Mouse (Mus musculus) heart, postnatal 36 days (tissue): ENCODE measurements around the gene Fam92b. TPM values are rescaled to one million over a fixed set of nuclear protein-coding genes. Genes with fewer than 3 reads are reported as not detected.

Experiments used
- DNase-seq, 2 experiments: peaks; one replicate each; pipeline ENCODE4 v3.0.0; 2021 to 2022
- intact Hi-C: fragments of 180-260 bp; cut with DNase I; formaldehyde crosslinking; loops from one replicate; pipeline ENCODE4 v1.15.1; 2025
- total RNA-seq, 2 experiments: library from RNA; stranded (reverse); gene quantifications; 2 replicates each; pipeline ENCODE4 v1.2.3; 2021

Fam92b gene
- not detected for total RNA-seq

DNA sequence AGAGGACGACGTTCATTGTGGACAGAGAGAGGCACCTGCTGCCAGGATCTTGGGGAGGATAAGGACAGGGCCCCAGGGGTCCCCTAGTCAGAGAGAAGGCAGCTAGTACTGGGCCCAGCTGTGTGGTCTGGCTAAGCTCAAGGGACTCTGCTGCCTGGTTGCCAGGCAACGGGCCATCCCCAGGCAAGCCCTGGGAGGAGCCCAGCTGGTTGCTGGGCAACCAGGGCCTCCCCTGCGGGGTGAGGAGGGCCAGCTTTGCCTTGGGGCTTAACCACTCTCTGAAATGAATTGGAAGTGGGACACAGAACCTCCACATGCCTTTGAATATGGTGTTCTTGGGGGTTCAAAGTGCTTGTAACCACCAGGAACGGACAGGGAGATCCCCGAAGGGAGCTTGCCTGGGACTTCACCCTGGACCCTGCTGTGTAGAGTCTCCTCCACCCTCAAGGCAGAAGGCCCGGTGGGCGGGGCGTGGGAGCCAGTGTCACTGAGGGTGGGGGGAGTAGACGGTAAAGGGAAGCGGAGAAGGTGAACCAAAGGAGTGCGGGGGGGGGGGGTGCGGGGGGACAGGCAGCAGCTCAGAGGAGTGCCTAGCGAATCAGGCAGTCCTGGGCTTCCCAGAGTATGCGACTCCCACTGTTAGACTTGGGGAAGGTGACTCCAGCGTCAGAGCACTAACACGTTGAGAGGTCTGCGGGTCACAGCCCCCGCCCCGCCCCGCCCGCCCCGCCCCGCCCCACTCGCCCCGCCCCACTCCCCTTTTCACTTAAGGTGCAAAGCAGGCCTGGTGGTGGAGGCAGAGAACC is at the start of gene Fam92b:
Gene Fam92b (minus strand): TSS at position 149 of the 806 bp plus-strand sequence.
- intact Hi-C loops = loop anchor here (2.0 to 10.0 kb wide), 5 partner anchors 99 to 431 kb away; no protein-coding TSS in a partner anchor
- no peak for DNase-seq

DNA sequence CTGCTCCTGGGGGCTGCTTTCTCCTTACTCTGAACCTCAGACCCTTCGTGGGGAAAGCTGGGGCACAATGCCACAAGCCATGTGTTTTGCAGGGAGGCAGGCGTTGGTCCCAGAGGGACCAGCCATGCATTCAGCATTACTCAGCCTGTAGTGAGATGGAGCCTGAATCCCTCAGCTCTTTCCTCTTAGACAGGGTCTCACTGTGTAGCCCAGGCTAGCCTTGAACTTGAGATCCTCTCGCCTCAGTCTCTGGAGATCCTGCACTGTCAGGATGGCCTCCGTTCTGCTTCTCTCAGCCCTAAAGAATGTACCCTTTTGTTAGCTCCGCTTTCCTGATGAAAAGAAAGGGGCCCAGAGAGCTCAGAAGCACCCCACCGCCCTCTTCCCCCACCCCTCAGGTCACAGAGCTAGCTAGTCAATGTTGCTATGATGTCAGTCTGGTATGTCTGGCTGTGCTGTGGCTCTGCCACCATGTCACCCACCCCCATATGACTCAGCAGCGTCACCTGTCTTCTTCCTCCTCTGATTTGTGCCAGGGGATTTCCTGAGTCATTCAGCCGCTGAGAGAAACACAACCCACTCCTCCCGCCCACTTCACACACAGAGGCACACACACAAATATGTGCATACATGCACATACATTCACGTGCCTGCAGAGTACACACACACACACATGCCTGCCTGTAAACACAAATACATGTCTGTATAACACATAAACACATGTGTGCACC is 48.3 kb upstream of the Fam92b start:
- DNase-seq = no peak
- intact Hi-C loops = no loop called here

DNA sequence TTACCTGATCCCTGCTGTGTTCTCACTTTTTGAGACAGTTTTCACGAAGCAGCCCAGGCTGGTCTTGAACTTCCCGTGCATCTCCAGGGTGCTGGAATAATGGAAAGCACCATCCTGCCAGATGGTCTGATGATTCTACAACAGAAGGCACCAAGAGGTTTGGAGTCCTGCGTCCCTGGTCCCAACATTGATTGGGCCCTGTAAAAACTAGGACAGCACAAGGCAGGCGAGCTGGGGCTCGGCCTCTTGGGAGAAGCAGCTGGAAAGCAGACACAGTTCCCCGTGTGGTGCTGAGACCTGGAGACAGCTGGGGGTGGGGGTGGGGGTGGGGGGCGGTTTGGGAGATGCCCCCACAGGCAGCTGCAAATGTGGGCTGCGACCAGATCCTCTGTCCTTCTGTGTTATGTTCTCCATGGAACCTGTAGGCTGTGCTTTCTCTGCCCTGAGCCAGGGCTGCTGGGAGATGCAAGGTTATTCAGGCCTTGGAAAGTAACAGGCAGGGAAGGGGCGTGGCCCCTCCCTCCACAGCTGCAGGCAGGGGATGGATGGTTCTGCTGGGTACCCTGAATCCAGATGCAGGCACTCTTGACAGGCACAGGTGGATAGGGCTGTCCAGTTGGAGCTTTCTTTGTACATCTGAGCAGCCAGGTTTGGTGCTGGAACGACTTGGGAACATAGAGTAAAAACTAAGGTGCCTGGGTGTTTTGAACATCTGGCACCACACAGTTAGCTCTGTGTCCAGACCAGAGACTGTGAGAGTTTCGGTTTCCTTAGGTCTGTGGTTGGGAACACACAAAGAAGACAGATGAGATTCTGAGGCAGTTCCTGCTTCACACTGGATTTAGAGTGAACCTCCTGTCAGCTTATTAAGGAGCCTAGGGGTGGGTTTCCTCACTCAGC is 47.5 kb upstream of the Fam92b start:
- intact Hi-C loops = no loop called here

DNA sequence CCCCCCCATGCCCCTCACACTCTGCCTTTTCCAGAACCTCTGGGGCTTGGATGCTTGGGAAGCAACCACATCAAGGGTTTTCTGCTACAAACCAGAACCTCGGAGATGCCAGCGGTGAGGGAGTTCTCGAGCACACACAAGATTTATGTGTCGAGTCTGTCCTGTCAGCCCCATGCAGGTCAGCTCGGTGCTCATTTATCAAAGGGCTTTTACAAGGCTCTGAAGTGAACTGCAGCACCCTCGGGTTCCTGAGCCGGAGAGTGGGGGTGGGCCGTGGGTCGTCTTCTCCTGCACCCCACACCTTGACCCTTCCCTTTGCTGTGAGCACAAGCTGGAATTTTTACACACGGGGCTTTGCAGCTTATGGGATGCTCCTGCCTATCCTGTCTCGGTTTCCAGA is 45.3 kb upstream of the Fam92b start:
- intact Hi-C loops = no loop called here
- DNase-seq = no peak

More for the DNA sequence above, 47.5 kb upstream of the Fam92b start:
- no peak for DNase-seq

DNA sequence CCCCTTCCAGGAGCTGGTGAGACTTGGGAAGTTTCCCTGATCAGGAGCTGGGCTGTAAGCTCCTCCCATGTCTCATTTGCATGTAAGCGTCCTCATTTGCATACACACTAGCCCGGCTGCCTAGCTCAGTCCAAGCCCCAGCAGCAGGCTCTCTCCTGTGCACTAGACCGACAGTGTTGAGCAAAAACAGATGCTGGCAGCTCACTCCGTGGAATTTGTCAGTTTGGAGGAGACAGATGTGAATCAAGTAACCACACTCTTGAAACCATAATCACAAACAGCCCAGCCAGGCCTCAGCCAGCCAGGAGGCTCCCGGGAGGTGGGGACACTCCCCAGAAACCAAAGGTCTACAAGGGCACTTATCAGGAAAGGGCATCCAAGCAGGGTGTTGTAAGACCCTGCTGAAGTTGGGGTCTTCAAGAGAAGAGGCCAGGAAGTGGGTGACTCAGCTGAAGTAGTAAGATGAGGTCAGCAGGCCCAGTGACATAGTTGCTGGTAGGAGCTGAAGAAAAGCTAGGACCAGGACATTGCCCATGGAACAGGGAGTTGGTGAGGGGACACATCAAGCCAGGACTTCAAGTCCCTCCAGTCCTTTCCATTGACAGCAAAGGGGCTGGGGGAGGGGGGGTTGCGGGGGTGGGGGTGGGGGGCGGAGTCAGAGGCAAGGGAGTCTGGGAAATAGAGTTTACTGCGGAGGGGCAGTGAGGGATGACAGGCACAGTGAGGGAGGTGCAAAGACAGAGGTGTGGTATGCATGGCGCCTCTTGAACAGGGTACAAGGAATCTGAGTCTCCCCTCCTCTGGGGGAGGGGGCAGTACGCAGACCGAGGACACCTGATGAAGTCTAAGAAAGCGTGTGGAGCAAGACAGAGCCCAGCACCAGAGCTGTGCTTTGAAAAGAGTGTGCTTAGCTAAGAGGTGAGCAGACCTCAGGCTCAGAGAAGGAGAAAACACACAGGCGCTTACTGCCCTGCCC is 39.9 kb upstream of the Fam92b start:
- DNase-seq = peak; percentile 37 to 63
- intact Hi-C loops = no loop called here

DNA sequence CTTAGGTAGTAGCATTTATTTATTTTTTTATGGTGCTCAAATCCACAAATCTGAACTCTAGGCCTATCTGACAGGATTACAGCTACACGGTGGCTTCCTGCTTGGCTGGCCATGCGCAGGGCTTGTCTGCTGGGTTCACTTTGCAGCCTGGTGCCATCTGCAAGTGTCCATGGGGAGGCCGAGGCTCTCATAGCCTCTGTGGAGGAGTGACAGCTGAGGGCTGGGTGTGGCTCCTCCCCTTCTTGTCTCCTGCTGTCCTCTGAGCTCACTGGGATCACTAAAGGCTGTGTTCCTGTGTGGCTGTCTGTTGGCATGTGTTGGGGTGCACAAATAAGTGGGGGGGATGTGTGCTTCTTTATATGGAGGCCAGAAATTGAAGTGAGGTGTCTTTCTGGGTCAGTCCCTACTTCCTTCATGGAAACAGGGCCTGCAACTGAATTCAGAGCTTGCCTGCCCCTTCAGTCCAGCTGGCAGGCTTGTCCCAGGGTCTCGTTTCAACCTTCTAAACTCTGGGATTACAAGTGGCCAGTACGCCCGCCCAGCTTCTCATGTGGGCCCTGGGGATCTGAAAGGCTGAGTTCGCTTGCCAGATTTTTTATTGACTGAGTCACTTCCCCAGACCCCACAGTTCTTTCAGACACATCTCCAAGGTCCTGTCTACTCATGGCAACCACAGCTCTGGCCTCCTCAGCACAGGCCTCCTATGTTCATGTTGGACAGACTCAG is 38.3 kb upstream of the Fam92b start:
- intact Hi-C loops = no loop called here
- peak; percentile 38 to 58 for DNase-seq

DNA sequence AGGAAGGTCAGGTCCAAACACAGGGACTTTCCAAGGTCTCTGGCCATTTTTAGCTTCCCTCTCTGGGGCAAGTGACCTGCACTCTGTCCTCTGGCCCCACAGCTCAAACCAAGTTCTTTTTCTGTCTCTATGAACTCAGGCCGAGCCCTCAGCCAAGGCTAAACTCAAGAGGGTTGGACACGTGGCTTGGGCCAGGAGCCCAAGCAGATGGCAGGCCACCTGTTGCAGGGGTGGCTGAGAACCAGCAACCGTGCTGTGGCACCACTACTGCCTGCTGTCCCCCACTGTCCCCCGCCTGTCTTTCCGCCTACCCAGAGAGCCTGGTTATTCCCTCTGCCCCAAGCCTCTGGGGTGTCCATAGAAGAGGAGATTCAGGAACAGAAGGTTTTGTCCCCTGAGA is 36.7 kb upstream of the Fam92b start:
- intact Hi-C loops = no loop called here
- peak; percentile 56 to 70 for DNase-seq

DNA sequence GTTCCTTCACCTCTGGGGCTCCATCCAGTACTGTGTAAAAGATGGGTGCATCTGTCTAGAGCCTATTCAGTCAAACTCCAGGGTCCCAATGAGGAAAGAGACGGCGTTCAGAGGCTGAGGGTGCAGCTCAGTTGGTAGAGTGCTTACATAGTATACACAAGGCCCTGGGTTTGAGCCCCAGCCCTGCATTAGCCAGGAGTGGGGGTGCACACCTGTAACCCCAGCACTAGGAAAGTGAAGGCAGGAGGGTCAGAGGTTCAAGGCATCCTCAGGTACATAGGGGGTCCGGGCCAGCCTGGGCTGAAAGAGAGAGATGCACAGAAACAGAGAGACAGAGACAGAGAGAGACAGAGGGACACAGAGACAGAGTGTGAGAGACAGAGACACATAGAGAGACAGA is 36.0 kb upstream of the Fam92b start:
- intact Hi-C loops = no loop called here

DNA sequence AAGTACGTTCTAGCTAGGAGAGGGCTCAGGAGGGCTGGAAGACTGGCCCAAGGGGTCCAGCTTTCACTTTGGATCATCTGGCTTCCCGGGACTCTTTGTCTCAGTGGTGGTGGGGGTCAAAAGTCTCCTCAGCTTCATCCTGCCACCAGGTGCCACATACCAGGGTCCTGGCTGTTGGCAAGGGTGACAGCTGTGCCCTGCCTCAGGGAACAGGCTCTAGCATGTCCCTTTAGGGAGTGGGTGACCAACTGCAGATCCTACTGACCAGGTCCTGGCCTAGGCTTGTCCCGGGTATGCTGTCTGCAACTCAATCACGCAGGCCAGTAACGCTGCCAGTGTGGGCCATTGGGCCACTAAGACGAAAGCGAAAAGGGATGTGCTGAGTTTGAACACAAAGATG is 35.3 kb upstream of the Fam92b start:
- DNase-seq = no peak
- intact Hi-C loops = no loop called here

More for the DNA sequence above, 36.0 kb upstream of the Fam92b start:
- DNase-seq = no peak

DNA sequence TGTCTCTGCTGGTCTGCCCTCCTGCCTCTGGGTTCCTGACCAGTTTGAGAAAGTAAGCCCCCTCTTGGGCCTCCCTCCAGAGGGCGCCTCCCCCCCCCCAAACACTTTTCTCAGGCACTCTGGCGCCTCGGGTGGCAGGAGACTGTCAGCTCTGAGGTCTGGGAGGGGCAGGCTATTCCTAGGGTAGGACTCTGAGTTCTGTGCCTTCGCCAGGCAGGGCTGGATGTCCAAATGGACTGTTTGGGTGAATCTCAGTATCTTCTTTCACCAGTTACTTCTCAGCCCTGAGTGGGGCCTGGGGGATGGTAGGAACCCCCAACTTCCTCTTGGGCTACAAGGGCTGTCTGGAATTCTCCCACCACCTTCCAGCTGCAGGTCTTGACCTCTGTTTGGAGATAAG is 34.1 kb upstream of the Fam92b start:
- intact Hi-C loops = no loop called here
- peak in 1 of 2 experiments; percentile 25 for DNase-seq

DNA sequence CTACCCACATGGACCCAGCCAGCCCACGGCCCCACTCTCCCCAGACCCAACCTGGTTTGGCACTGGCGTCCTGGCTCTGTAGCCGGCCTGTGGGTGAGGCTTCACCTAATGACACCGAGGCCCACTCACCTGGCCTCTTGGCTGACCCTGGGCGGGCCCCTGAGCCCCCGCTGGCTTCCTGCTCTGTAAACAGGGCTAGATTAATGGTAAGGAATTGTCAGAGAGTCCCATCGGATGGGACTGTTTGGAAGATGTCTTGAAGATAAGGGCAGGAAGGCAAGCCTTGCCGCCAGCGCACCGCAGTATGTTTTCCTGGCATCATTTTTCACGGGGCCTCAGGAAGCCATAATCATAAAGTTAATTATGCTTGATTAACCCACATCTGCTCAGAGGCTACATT is 30.8 kb upstream of the Fam92b start:
- no peak for DNase-seq
- intact Hi-C loops = no loop called here

DNA sequence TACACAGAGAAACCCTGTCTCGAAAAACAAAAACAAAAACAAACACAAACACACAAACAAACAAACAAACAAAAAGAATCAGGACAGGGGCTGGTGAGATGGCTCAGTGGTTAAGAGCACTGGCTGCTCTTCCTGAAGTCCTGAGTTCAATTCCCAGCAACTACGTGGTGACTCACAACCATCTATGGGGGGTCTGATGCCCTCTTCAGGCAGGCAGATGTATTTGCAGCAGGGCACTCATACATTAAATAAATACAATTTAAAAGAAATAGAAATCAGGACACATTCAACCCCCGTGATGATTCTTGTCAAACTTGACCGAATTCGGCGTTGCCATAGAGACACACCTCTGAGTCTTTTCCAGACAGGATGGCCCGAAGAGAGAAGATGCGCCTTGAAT is 30.1 kb upstream of the Fam92b start:
- intact Hi-C loops = loop anchor here (1.0 kb wide), 1 partner anchor 28 kb away; no protein-coding TSS in a partner anchor
- DNase-seq = no peak

DNA sequence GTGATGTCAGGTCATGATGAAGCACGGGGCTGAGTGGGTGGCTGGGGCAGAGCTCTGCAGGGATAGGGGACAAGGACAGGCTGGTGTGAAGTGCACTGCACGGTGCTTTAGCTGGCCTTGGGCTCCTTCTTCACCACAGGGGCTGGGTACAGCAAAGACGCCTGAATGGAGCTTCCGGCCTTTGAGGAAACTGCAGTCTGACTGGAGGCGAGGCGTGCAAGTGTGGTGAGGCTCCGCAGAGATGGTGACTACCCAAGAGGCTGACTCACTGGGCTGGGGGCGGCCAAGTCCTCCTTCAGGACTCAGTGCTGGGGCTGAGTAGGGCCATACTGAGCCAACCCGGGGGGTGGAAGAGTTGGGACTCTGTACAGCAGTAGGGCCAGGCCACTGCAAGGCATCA is 28.6 kb upstream of the Fam92b start:
- intact Hi-C loops = no loop called here
- peak in 1 of 2 experiments; percentile 7 for DNase-seq

DNA sequence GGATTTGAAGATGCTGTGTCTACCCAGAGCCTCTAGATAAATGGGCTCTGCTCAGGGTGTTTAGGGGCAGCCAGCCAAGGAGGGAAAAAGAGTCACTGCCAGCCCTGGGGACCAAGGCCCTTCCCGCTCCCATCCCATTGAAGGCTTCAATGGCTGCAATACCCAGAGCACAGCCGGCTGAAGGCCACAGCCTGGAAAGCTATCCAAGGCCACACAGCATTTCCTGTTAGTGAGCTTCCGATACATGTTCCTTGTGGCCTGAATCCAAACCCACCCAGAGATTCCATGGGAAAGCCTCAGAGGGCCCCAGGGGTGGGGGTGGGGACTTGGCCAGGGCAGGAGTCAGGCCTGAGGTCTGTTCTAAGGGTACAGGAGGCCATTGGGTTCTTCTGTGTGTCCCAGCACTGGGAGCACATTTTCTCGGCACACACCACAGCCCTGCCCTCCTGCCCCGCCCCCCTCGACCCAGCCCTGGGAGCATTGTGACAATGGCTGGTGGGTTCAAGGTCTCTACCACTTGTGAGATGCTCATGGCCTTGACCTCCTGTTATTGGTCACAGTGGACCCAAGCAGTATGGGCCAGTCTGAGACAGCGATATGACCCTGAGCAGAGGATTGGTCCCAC is 27.6 kb upstream of the Fam92b start:
- DNase-seq = peak; percentile 53 to 69
- intact Hi-C loops = no loop called here

DNA sequence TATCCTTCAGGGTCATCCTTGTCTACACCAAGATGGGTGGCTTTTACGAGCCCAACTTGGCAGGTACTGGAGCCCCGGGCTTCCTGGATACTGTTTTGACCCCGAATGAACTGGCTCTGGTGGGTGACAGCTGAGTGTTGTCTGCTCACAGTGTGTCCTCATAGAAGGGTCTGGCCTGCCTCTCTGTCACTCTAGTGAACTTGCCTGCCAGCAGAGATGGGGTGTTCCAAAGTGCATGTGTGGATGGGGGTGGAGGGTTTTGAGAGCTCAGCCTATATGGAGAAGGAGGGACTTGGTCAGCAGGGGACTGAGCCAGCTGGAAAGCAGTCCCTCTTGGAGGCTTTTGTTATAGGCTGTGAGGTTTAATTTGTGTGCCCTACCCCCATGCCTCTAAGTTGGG is 25.3 kb upstream of the Fam92b start:
- DNase-seq = peak in 1 of 2 experiments; percentile 4
- intact Hi-C loops = no loop called here

DNA sequence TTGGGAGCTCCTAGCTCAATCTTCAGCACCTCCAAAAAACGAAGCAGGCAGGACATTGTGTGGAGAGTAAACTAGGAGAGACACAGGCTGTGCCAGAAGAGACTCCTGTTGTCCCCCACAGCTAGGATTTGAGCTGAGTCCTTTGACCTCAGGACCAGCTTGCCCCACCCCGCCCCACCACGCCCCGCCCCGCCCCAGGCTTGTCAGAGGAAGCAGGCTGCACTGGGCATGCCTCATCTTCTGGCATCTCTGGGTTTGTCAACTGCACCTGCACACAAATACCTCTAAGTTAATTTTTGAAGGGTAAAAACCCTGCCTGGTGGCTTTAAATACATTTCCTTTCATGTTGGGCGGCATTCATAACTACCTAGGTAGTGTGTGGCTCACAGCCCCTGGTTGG is 24.1 kb upstream of the Fam92b start:
- DNase-seq = no peak
- intact Hi-C loops = no loop called here

DNA sequence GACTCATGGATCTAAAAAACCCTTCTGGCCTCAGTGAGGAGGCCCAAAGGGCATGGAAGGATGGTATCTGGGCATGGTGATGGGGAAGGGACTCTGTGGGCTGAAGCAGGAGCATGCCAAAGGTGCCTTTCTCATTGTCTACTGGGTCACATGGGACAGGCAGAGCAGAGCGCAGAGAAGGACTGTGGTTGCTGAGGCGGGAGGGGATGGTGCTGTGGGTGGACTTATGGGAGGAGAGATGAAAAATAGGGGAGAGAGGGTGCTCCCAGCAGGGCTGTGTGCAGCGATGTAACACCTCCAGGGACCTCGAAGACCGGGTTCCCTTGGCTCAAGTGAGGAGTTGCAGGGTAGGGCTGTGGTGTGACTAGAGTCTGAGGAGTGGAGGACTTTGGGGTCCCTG is 14.9 kb upstream of the Fam92b start:
- intact Hi-C loops = no loop called here

DNA sequence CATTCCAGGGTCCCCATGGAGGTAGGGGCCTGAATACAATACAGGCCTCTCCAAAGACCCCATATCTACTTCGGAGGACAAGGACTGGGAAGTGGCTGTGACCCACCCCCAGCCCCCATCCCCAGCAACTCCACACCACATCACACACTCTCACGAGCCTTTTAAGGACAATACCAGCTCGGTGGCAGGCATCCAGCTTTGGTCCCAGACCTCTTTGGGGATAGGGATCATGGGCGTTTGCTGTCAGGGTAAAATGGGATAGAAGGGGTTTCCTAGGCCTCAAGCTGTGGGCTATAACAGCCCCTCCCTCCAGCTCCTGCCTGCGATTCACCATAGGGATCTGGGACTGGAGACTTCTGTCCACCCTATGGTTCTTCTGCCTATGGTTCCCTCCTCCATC is 14.4 kb upstream of the Fam92b start:
- intact Hi-C loops = no loop called here
- DNase-seq = no peak

More for the DNA sequence above, 14.9 kb upstream of the Fam92b start:
- no peak for DNase-seq
